Mouse (Mus musculus): ENCODE data around the gene Rgs5. TPM values are rescaled to one million over a fixed set of nuclear protein-coding genes. Genes with fewer than 3 reads are reported as not detected.

Gene Rgs5
- polyA plus RNA-seq (2017; shearing (Covaris generic)) = not detected

- no peak for ATAC-seq
Observed at GRCm38 (mm10) chr1:169655256-169655655, at the start of gene Rgs5. Gene Rgs5, plus strand, starts transcription at chr1:169655501.

GRCm38 (mm10) chr1:169606164-169606563, 49.1 kb upstream of the Rgs5 start:
- no peak for ATAC-seq

- no peak for ATAC-seq
Observed at GRCm38 (mm10) chr1:169629738-169630137, 25.6 kb upstream of the Rgs5 start.

- ATAC-seq = no peak
Observed at GRCm38 (mm10) chr1:169637251-169637750, 18.0 kb upstream of the Rgs5 start.

GRCm38 (mm10) chr1:169644884-169645653, 10.2 kb upstream of the Rgs5 start:
- no peak for ATAC-seq

- ATAC-seq = no peak
Observed at GRCm38 (mm10) chr1:169659479-169659878, 4.2 kb downstream of the Rgs5 start.

- ATAC-seq = no peak
Observed at GRCm38 (mm10) chr1:169667328-169667727, 12.0 kb downstream of the Rgs5 start.

- no peak for ATAC-seq
Observed at GRCm38 (mm10) chr1:169670705-169671104, 15.4 kb downstream of the Rgs5 start.

- no peak for ATAC-seq
Observed at GRCm38 (mm10) chr1:169671801-169672200, 16.5 kb downstream of the Rgs5 start.

GRCm38 (mm10) chr1:169672272-169672671, 17.0 kb downstream of the Rgs5 start:
- ATAC-seq = no peak

GRCm38 (mm10) chr1:169674116-169674515, 18.8 kb downstream of the Rgs5 start:
- ATAC-seq = no peak

- ATAC-seq = no peak
Observed at GRCm38 (mm10) chr1:169676751-169677150, 21.4 kb downstream of the Rgs5 start.

GRCm38 (mm10) chr1:169680455-169681208, 25.3 kb downstream of the Rgs5 start:
- ATAC-seq = no peak

GRCm38 (mm10) chr1:169682775-169683497, 27.6 kb downstream of the Rgs5 start:
- no peak for ATAC-seq

GRCm38 (mm10) chr1:169685257-169685656, 30.0 kb downstream of the Rgs5 start:
- no peak for ATAC-seq

GRCm38 (mm10) chr1:169693040-169693439, 37.7 kb downstream of the Rgs5 start:
- ATAC-seq = no peak

GRCm38 (mm10) chr1:169693537-169693936, 38.2 kb downstream of the Rgs5 start:
- no peak for ATAC-seq

GRCm38 (mm10) chr1:169695356-169695755, 40.1 kb downstream of the Rgs5 start:
- ATAC-seq = no peak

GRCm38 (mm10) chr1:169697236-169697635, 41.9 kb downstream of the Rgs5 start:
- no peak for ATAC-seq

GRCm38 (mm10) chr1:169699184-169699583, 43.9 kb downstream of the Rgs5 start:
- ATAC-seq = no peak

GRCm38 (mm10) chr1:169704395-169705087, 49.2 kb downstream of the Rgs5 start:
- ATAC-seq = no peak

- ATAC-seq = no peak
Observed at GRCm38 (mm10) chr1:169721836-169722235, 66.5 kb downstream of the Rgs5 start.

Data from activated CD4-positive, CD25-positive, alpha-beta regulatory T cell, adult 4 months (primary cell).